Mouse (Mus musculus) cerebellum, adult 2 months (tissue): Measurements from ENCODE around the gene Serinc5. TPM values are rescaled to one million over a fixed set of nuclear protein-coding genes. Genes with fewer than 3 reads are reported as not detected.

ENCODE experiments used
- DNase-seq, 2 experiments: peaks; one replicate each; pipeline ENCODE4 v3.0.0; 2021
- H3K27ac ChIP-seq: fragments of 200-500 bp; 2 replicates; pipeline ENCODE4 v1.5.1; 2012; ENCODE audit warnings: low read length, control low read depth, inconsistent platforms; ENCODE audit not compliant: insufficient read depth
- H3K27me3 ChIP-seq: fragments of 200-500 bp; 2 replicates; pipeline ENCODE4 v1.6.1; 2012; ENCODE audit warnings: inconsistent platforms, mild to moderate bottlenecking, low read length, moderate library complexity; ENCODE audit not compliant: control insufficient read depth, insufficient read depth
- H3K4me1 ChIP-seq: fragments of 200-500 bp; 2 replicates; pipeline ENCODE4 v1.6.1; 2011; ENCODE audit warnings: low read length; ENCODE audit not compliant: control insufficient read depth, insufficient read depth
- H3K4me3 ChIP-seq: fragments of 200-500 bp; replicated peaks from 2 replicates; pipeline ENCODE3; 2011; ENCODE audit warnings: mild to moderate bottlenecking, low read depth, low read length, control low read depth; ENCODE audit not compliant: insufficient read depth
- CTCF ChIP-seq: fragments of 200-500 bp; IDR thresholded peaks from 2 replicates; pipeline ENCODE4 v1.5.1; 2011; ENCODE audit warnings: low read depth, mild to moderate bottlenecking, control low read depth, low read length, moderate library complexity, borderline replicate concordance; ENCODE audit not compliant: insufficient read depth
- POLR2A ChIP-seq: fragments of 200-500 bp; IDR thresholded peaks from 2 replicates; pipeline ENCODE4 v1.6.1; 2011; ENCODE audit warnings: low read length, control low read depth, borderline replicate concordance; ENCODE audit not compliant: insufficient read depth
- WGBS: fragments of 180-500 bp; shearing (Covaris S2); methylation state at CpG from one replicate; pipeline ENCODE4 v1.1.7; 2018; 5-methylcytosine and 5-hydroxymethylcytosine counted together
- polyA plus RNA-seq: library from polyadenylated mRNA; depleted of rRNA; stranded (reverse); fragments of >200 nt; gene quantifications from 2 replicates; pipeline ENCODE4 v1.2.3, GENCODE M21; 2012

Gene Serinc5
- polyA plus RNA-seq, 1 experiment: 50.7 TPM

DNA sequence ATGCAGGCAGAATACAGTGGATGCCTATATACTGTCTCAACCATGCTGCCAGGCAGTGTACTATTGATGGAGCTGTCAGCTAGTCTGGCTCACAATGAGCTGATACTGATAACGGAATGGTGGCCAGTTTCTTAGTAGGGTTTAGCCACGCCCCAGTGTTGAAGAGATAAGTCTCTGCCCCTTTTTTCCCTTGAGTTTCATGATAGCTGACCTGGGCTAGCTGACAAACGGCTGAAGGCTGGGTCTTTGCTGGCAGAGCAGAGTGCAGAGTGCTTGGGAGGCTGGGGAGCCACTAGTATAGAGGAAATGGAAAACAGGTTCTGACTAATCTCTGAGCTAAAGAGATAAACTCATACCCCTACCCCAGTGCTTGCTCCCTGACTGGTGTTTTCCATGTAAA is 18.6 kb downstream of the Serinc5 start:
- H3K4me3 ChIP-seq: no peak overlapping the region
- no peaks in the 10 kb centered on the region for H3K27me3 ChIP-seq
- no peaks in the 10 kb centered on the region for H3K4me1 ChIP-seq
- no peak for TF ChIP-seq CTCF
- no peak for TF ChIP-seq POLR2A
- WGBS: 95% methylated on average over 3 of the region's 3 CpGs
- DNase-seq: no peak
- H3K27ac ChIP-seq: no peak overlapping the region

DNA sequence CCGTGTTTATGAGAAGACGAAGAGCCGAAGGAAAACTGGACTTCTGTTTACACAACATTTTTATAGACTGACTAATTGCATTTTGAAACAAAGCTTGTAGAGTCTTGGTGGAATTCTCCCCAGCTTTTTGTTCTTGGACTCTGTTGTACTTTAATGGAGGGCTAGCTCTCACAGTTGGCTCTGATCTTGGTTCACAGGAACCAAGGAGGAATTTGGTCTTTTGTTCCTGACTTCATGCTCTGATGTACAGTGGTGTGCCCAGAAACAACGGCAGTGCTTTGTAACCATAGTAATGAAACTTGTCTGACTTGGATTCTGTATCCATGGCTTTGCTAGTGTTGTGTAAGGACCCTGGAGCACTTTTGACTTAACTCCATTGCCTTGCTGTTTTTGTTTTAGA is 20.6 kb downstream of the Serinc5 start:
- Histone ChIP-seq H3K4me1 (no peaks in the 10 kb centered on the region), H3K27me3 (no peaks in the 10 kb centered on the region), H3K27ac (no peak overlapping the region), H3K4me3 (no peak overlapping the region)
- no peak for TF ChIP-seq POLR2A
- no peak for DNase-seq
- 50% methylated on average over 4 of the region's 4 CpGs for WGBS

DNA sequence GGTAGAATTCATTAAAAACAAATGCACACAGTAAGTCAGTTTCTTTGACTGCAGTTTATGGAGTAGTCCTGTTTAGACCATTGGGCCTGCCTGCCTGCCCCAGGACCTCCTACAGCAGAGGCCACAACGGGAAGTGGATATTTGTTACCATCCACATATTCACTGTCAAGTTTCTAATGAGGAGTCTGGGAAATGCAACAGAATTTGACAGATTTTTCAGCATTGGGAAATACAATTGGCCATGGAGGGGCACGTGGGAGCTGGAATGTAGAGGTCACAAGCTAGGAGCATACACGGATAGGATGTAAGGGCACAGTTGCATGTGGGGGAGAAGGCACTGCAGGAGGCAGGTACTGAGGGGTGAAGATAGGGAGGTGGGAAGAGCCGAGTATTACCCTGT is 21.7 kb downstream of the Serinc5 start:
- WGBS: 46% methylated on average over 4 of the region's 4 CpGs
- H3K27ac ChIP-seq: no peak overlapping the region

DNA sequence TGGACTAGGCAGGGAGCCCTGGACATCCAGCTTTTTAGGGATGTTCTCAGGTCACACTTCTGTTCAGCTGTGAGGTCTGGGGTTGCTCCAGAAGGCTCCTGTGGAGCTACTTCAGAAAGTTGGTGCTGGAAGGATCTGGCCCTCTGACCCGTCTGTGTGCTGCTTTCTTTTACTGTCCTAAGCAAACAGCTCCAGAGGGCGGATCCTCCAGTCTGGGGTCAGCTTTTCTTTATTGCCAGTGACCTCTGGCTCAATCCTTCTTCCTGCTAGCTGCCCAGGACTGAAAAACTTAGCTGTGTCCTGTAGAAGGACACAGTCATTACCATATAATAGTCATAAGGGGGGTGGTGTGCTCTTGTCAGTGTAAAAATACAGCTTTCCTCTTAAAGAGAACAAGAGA is 24.1 kb downstream of the Serinc5 start:
- Histone ChIP-seq H3K27me3 (no peaks in the 10 kb centered on the region), H3K4me1 (no peaks in the 10 kb centered on the region), H3K27ac (no peak overlapping the region), H3K4me3 (no peak overlapping the region)
- TF ChIP-seq CTCF (no peak), POLR2A (no peak)
- WGBS: 84% methylated on average over 2 of the region's 2 CpGs
- DNase-seq: no peak

More for the DNA sequence above, 21.7 kb downstream of the Serinc5 start:
- Histone ChIP-seq H3K4me1 (no peaks in the 10 kb centered on the region), H3K27me3 (no peaks in the 10 kb centered on the region), H3K4me3 (no peak overlapping the region)
- TF ChIP-seq POLR2A (no peak), CTCF (no peak)
- no peak for DNase-seq

DNA sequence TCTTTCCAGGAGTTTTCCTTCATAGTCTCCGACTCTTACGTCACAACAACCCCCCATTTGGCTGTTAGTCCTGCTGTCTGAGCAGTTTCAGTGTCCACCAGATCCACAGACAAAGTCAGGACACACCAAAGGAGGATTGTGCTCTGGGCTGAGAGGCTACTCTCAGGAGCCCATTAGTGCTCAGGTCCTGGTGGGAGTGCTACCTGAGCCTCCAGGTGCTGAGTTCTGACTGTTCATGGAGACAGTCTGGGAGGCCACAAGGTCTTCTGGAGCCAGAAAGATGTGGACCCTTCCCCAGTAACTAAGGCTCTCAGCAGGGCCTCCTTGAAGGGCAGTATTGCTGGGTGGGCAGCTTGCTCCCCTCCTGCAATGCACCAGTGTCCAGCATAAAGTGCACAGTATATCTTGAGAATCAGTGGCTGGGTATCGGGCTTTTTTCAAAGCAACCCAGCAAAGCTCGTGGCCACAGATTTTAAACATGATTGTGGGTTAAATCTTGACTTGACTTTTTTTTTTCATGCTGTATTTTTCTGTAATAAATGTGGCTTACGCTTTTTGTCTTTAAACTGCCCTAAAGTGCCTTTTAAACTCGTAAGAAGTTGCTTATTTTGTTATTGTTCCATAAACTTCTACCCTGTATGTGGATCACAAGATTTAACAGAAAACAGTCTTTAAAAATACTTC is 25.5 kb downstream of the Serinc5 start:
- Histone ChIP-seq H3K27ac (no peak overlapping the region), H3K27me3 (no peaks in the 10 kb centered on the region), H3K4me1 (no peaks in the 10 kb centered on the region), H3K4me3 (no peak overlapping the region)
- DNase-seq: no peak
- TF ChIP-seq CTCF: no peak
- TF ChIP-seq POLR2A: no peak
- WGBS: 85% methylated on average over 6 of the region's 6 CpGs

DNA sequence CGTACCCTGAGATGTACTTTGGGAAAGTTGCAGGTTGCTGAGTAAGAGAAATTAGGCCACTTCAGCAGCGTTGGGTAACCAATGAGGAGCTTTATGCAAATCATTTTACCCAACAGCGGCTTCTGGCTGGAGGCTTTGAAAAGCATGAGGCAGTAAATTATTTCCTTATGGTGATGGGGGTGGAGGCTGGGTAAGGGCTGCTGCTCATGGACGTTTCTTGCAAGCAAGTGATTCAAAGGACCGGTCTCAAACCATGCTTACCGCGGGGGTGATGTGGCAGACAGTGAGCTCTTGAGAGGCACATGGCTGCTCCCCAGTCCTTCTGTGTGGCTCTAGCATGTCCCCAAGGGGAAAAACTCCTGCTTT is 26.0 kb downstream of the Serinc5 start:
- no peak for DNase-seq
- no peaks in the 10 kb centered on the region for H3K4me1 ChIP-seq
- H3K27ac ChIP-seq: no peak overlapping the region
- WGBS: 33% methylated on average over 7 of the region's 7 CpGs
- no peak overlapping the region for H3K4me3 ChIP-seq
- no peaks in the 10 kb centered on the region for H3K27me3 ChIP-seq
- no peak for TF ChIP-seq CTCF
- no peak for TF ChIP-seq POLR2A

DNA sequence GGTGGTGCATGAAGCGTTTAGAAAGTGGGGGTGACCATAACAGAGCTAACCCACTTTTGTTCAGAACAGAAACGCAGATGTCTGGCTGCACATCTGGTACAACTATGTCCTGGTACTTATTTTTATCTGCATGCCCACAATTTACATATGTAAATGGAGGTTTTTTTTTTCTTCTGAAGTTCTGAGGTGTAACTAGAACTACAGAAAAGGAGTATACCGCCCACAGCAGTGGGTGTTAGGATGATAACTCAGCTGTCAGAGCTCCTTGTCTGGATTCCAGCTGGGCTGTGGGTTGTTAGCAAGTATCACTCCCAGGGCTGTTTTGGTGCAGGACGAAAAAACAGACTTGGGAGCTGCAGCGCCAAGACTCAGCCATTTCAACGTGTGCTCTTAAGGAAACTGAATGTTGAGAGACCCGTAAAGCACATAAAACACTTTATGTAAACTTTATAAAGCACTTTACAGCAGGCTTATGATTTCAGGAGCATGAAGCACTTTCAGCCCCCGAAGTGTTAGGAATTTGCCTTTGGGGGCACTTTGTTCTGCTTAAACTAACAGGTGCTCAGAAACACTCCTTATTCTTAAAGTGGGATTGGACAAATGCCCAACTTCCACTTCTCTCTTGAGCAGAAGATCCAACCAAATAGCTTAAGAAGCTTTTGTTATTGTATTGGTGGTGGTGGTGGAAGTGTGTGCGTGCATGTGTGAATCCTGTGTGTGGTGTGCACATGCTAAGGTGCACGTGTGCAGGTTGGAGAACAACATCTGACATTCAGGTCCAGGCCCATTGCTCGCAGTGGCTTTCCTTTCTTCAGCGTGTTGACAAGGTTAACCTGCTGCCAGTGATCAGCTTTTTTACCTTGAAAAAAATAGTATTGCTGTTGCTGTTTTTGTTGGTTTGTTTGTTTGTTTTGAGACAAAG is 28.5 kb downstream of the Serinc5 start:
- DNase-seq: no peak
- WGBS: 82% methylated on average over 12 of the region's 12 CpGs
- H3K27me3 ChIP-seq: no peaks in the 10 kb centered on the region
- no peaks in the 10 kb centered on the region for H3K4me1 ChIP-seq
- TF ChIP-seq CTCF (no peak), POLR2A (no peak)
- H3K4me3 ChIP-seq: no peak overlapping the region
- H3K27ac ChIP-seq: no peak overlapping the region

DNA sequence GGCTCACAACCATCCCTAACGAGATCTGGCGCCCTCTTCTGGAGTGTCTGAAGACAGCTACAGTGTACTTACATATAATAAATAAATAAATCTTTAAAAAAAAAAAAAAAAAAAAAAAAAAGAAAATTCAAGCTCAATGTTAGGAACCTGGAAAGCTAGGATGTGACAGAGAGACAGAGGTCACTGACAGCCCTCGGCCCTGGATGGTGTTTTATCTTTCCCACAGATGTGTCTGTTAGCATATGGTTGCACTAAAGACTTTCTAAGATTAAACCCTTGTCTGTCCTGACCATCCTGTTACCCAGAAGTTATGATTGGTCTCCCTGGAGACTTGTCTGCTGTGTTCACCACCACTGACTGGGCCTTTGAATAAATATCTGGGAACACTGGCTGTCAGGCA is 33.3 kb downstream of the Serinc5 start:
- no peak overlapping the region for H3K4me3 ChIP-seq
- H3K27me3 ChIP-seq: no peaks in the 10 kb centered on the region
- TF ChIP-seq CTCF: no peak
- no peak for TF ChIP-seq POLR2A
- 96% methylated on average over 3 of the region's 3 CpGs for WGBS
- H3K4me1 ChIP-seq: peaks cover 11% of the 10 kb centered on the region; the same call in 1 of the 2 replicates
- DNase-seq: no peak
- H3K27ac ChIP-seq: no peak overlapping the region
